Mouse (Mus musculus) forebrain, embryonic 14.5 days (tissue): ENCODE results near the gene Snx21. TPM values are rescaled to one million over a fixed set of nuclear protein-coding genes. Genes with fewer than 3 reads are reported as not detected.

Experiments
- ATAC-seq: fragments of 200-750 bp; cut with Nextera tagmentation; 2 replicates; pipeline ENCODE4 v1.8.0; 2017; ENCODE audit warnings: mild to moderate bottlenecking, moderate library complexity
- DNase-seq: peaks from one replicate; pipeline ENCODE4 v3.0.0-alpha.2; 2015; ENCODE audit warnings: low spot score
- H3K27ac ChIP-seq: fragments of 300-500 bp; sonication (generic); 2 replicates; pipeline ENCODE4 v1.5.1; 2014; ENCODE audit warnings: low read depth, mild to moderate bottlenecking, control low read depth, low read length, moderate library complexity
- H3K27me3 ChIP-seq: fragments of 300-500 bp; sonication (generic); replicated peaks from 2 replicates; pipeline ENCODE4 v1.6.1; 2014; ENCODE audit warnings: low read length, control low read depth, mixed read lengths; ENCODE audit not compliant: control insufficient read depth, insufficient read depth
- H3K36me3 ChIP-seq: fragments of 300-500 bp; sonication (generic); 2 replicates; pipeline ENCODE4 v1.6.1; 2014; ENCODE audit warnings: low read length, control low read depth; ENCODE audit not compliant: control insufficient read depth, insufficient read depth
- H3K4me1 ChIP-seq: fragments of 300-500 bp; sonication (generic); 2 replicates; pipeline ENCODE4 v1.6.1; 2014; ENCODE audit warnings: antibody characterized with exemption, low read length, control low read depth; ENCODE audit not compliant: control insufficient read depth, insufficient read depth
- H3K4me2 ChIP-seq: fragments of 300-500 bp; sonication (generic); 2 replicates; pipeline ENCODE4 v1.6.1; 2014; ENCODE audit warnings: mild to moderate bottlenecking, control low read depth, low read length
- H3K4me3 ChIP-seq: fragments of 300-500 bp; sonication (generic); 2 replicates; pipeline ENCODE4 v1.5.1; 2014; ENCODE audit warnings: low read depth, low read length, control low read depth
- H3K9ac ChIP-seq: fragments of 300-500 bp; sonication (generic); 2 replicates; pipeline ENCODE4 v1.6.1; 2014; ENCODE audit warnings: mild to moderate bottlenecking, low read length, control low read depth, moderate library complexity
- H3K9me3 ChIP-seq: fragments of 300-500 bp; sonication (generic); replicated peaks from 2 replicates; pipeline ENCODE4 v1.6.1; 2016; ENCODE audit warnings: low read length, control low read depth, mixed read lengths; ENCODE audit not compliant: control insufficient read depth
- WGBS: fragments of 180-500 bp; shearing (Covaris S2); extraction: QIAGEN DNeasy Blood & Tissue Kit; methylation state at CpG from one replicate; pipeline ENCODE4 v1.1.7; 2014; 5-methylcytosine and 5-hydroxymethylcytosine counted together
- polyA plus RNA-seq: library from polyadenylated mRNA; unstranded; fragments of >200 nt; fragmentation: Nextera tagmentation; extraction: Ambion mirVana; gene quantifications from 2 replicates; pipeline ENCODE4 v1.2.1, GENCODE M21; 2014

Snx21 gene
- polyA plus RNA-seq, 1 experiment from 2014 or later: 20.4 TPM

DNA sequence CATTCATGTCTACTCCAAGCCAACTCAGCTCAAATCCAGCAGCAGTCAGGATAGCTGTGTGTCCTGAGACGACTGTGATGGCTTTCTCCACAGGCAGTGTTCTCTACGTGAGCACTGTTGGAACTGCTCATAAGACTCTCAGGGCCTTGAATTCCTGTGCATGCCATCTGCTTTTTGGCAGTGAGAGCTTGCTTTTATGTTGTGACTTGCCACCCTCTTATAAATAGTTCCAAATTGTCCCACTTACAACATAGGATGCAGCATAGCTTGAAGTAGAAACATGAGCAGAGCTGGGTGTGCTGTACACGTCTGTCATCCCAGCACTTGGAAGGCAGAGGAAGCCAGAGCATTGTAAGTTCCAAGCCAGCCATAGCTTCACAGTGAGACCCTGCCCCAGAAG lies 19.8 kb upstream of the Snx21 start:
- H3K9me3 ChIP-seq: no peaks in the 10 kb centered on the region
- WGBS: 79% methylated on average over 3 of the region's 3 CpGs
- H3K27ac ChIP-seq: no peak overlapping the region
- ATAC-seq (no peak), DNase-seq (no peak)
- H3K36me3 ChIP-seq: peaks cover 69% of the 10 kb centered on the region
- no peak overlapping the region for H3K4me2 ChIP-seq
- H3K27me3 ChIP-seq: no peaks in the 10 kb centered on the region
- H3K4me1 ChIP-seq: peaks cover 10% of the 10 kb centered on the region; the same call in 1 of the 2 replicates
- H3K4me3 ChIP-seq: no peak overlapping the region
- no peak overlapping the region for H3K9ac ChIP-seq

DNA sequence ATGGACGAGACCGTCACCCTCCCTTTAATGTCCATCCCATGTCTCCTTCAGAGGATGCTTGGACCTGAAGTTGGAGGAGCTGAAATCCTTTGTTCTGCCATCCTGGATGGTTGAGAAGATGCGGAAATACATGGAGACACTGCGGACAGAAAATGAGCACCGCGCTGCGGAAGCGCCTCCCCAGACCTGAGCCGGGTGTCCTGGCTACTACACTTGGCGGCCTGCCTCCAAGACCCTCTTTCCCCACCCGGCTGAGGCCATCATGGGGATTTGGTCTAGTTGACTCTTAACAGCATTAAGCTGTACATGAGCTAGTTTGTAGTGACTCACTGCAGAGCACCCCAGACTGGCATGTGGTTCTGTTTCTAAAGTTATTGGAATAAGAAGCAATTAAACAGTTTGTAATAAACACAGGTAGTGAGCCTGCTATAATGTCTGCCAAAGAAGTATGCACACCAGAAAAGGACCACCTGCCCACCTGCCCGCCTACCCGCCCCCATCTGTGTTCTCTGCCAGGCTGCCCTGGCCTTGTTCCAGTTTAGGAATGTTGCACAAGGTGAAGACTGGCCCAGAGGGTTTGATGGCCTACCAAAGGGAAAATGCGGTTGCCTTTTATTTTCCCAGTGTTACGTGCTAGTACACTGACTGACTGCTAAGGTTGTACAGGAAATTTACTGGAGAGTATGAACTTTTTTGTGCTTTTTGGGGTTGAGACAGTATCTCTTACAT lies 17.6 kb upstream of the Snx21 start:
- ATAC-seq: no peak
- peaks cover 61% of the 10 kb centered on the region for H3K36me3 ChIP-seq
- 91% methylated on average over 15 of the region's 15 CpGs for WGBS

DNA sequence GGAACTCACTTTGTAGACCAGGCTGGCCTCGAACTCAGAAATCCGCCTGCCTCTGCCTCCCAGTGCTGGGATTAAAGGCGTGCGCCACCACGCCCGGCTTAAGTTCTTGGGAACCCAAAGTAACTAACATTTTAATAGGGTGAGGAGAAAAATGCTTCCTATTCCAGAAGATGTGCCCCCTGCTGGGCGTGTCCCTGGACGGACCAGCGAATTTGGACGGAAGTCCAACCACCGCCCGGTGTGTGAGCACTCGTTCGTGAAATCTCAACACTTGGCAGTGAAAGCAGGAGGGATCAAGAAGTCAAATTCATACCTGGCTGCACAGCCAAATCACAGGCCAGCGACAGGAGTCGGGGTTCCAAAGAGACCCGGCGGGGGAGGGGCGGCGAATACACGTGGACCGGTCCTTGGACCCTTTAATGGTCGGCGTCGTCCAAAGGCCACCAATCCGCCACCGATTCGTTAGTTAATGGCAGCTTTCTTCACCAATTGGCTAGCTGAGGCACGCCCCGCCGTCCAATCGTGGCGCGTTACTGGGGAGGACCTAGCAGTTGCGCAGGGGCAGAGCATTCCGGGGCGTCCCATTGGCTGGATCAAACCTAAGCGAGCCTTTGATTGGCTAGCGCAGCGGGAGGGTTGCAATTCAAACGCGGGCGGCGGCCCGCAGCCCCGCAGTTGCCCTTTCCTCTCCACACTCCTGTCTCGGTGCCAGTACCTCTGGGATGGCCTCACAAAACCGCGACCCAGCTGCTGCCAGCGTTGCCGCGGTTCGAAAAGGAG lies 16.2 kb upstream of the Snx21 start, which contains the start of gene Ube2c:
Gene Ube2c (plus strand): TSS at position 641 of the 780 bp plus-strand sequence.
- Histone ChIP-seq H3K9me3 (no peaks in the 10 kb centered on the region), H3K4me2 (peak within 1 kb of the TSS; percentile 90), H3K27ac (no peak within 1 kb of the TSS; the same call in 1 of the 2 replicates), H3K36me3 (peaks cover 53% of the 10 kb centered on the region), H3K4me3 (peak within 1 kb of the TSS; percentile 64), H3K27me3 (no peaks in the 10 kb centered on the region), H3K9ac (peak within 1 kb of the TSS; percentile 74), H3K4me1 (peaks cover 20% of the 10 kb centered on the region)
- DNase-seq: peak; percentile 100
- ATAC-seq: peak; percentile 100
- 3% methylated on average over 53 of the region's 53 CpGs for WGBS

More for the DNA sequence above, 17.6 kb upstream of the Snx21 start:
- Histone ChIP-seq H3K4me2 (no peak overlapping the region), H3K4me1 (peaks cover 20% of the 10 kb centered on the region), H3K27ac (no peak overlapping the region), H3K4me3 (no peak overlapping the region), H3K9me3 (no peaks in the 10 kb centered on the region), H3K9ac (no peak overlapping the region), H3K27me3 (no peaks in the 10 kb centered on the region)
- DNase-seq: no peak

DNA sequence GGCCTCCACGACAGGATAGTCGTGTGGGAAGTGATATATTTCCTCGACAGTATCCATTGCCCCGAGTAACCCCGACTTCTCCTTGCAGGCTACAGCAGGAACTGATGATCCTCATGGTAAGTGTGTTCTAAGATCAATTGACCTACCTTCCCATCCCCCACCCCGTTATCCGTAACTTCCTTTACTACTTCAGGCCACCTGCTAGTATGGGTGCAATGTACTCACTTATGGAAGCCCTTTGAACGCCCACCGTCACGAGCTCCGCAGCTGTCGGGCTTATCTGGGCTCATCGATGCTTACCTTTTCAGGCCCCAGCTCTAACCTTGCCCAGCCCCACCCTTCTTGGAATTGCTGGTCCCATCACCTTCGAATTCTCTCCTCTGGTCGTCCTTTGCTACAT lies 15.3 kb upstream of the Snx21 start:
- Histone ChIP-seq H3K36me3 (peaks cover 46% of the 10 kb centered on the region), H3K9me3 (no peaks in the 10 kb centered on the region), H3K9ac (peak overlapping the region; percentile 74), H3K27ac (no peak overlapping the region; the same call in 1 of the 2 replicates), H3K4me1 (peaks cover 20% of the 10 kb centered on the region), H3K4me2 (peak overlapping the region; percentile 90), H3K4me3 (peak overlapping the region; percentile 64), H3K27me3 (no peaks in the 10 kb centered on the region)
- ATAC-seq: no peak
- WGBS: 2% methylated on average over 15 of the region's 15 CpGs
- no peak for DNase-seq

DNA sequence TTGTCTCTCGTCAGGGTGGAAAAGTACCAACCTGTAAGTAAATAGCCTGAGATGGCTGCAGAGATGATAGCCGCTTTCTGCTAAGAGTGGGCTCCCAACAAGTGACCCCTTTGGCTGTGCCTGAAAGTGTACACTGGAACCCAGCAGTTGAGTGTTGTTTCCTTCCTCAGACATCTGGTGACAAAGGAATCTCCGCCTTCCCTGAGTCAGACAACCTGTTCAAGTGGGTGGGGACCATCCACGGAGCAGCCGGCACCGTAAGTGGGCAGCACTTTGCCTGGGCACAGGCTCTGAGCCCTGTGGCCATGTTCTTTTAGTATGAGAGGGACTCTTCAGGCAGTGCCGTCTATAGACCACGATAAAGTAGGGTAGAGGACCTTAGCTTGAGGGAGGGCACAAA lies 14.5 kb upstream of the Snx21 start:
- H3K4me2 ChIP-seq: peak overlapping the region; percentile 90
- H3K4me1 ChIP-seq: peaks cover 20% of the 10 kb centered on the region
- H3K27me3 ChIP-seq: no peaks in the 10 kb centered on the region
- H3K9me3 ChIP-seq: no peaks in the 10 kb centered on the region
- peak overlapping the region; percentile 74 for H3K9ac ChIP-seq
- H3K36me3 ChIP-seq: peaks cover 37% of the 10 kb centered on the region
- no peak overlapping the region for H3K27ac ChIP-seq
- ATAC-seq (no peak), DNase-seq (no peak)
- H3K4me3 ChIP-seq: peak overlapping the region; percentile 64
- WGBS: 77% methylated on average over 8 of the region's 8 CpGs

DNA sequence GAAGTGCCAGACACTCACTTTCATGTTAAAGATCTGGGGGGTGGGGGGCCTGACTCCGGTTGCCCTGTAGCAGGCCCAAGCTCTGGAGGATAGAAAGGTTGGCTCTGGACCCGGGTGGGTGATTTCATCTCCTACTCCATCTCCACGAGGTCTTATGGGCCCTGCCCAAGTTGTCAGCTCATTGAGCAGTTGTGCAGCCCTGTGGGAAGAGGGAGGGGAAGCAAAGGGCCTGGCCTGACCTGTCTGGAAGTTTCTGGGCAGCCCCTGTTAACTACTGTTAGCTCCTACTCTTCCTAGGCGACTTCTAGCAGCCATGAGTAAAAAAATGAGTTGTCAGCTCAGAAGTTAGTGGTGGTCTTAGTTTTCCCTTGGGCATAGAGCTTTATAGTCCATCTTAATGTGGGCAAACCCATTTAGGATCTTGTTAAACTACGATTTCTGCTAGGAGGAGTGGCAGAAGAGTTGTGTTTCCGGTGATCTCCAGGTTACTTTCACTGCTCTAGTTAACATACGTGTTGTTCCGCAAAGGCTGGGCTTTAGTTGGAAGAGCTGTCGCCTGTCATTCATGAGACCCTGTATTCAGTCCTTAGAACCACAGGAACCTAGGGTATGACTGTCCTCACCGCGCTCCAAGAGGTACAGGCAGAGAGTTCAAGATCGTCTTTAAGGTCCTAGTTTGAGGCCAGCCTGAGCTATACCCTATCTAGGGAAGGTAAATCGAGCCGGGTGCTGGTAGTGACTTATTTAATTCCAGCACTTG lies 12.2 kb upstream of the Snx21 start:
- ATAC-seq (no peak), DNase-seq (no peak)
- H3K4me1 ChIP-seq: peaks cover 20% of the 10 kb centered on the region
- no peaks in the 10 kb centered on the region for H3K27me3 ChIP-seq
- 78% methylated on average over 14 of the region's 14 CpGs for WGBS
- H3K9me3 ChIP-seq: no peaks in the 10 kb centered on the region
- H3K27ac ChIP-seq: no peak overlapping the region
- no peak overlapping the region for H3K4me2 ChIP-seq
- no peak overlapping the region for H3K4me3 ChIP-seq
- H3K9ac ChIP-seq: no peak overlapping the region
- H3K36me3 ChIP-seq: peaks cover 15% of the 10 kb centered on the region

DNA sequence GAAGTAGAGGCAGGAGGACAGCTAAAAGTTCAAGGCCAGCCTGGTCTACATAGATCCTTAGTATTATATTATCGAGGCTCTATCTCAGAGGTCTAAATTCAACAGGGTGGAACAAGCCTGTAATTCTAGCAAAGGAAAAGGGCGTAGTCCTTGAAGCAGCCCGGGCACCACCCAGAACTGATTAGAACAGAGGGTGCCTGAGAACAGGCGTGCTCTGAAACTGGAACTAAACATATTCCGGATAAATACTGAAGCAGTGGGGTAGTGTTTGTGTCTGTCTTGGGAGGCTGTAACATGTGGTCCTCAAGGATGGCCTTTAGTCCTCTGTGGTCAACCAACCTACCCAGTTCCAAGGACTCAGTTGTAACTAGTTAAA lies 11.6 kb upstream of the Snx21 start:
- no peaks in the 10 kb centered on the region for H3K27me3 ChIP-seq
- H3K36me3 ChIP-seq: peaks cover 15% of the 10 kb centered on the region
- no peak overlapping the region for H3K9ac ChIP-seq
- no peaks in the 10 kb centered on the region for H3K9me3 ChIP-seq
- H3K4me2 ChIP-seq: no peak overlapping the region
- no peak for ATAC-seq
- no peak overlapping the region for H3K27ac ChIP-seq
- 88% methylated on average over 5 of the region's 5 CpGs for WGBS
- H3K4me3 ChIP-seq: no peak overlapping the region
- H3K4me1 ChIP-seq: peaks cover 20% of the 10 kb centered on the region
- DNase-seq: no peak

DNA sequence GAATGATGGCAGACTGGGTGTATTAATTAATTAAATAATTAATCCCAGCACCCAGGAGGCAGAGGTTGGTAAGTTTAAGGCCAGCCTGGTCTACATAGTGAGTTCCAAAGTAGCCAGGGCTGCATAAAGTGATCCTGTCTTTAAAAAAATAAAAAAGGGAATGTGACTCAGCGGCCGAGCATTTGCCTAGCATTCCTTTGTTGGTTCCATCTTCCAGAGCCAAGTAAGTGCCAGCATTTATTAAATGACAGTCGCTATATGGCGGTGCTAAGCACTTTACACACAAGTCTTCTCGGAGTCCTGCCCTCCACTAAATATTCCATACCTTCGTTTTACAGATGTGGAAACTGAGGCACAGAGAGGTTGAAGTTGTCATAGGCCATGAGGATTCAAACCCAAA lies 9.5 kb upstream of the Snx21 start:
- WGBS: 92% methylated on average over 6 of the region's 6 CpGs
- Histone ChIP-seq H3K4me2 (no peak overlapping the region), H3K9ac (no peak overlapping the region), H3K4me1 (peaks cover 8% of the 10 kb centered on the region), H3K27ac (no peak overlapping the region), H3K36me3 (peaks cover 15% of the 10 kb centered on the region), H3K9me3 (no peaks in the 10 kb centered on the region), H3K4me3 (no peak overlapping the region), H3K27me3 (no peaks in the 10 kb centered on the region)
- no peak for DNase-seq
- ATAC-seq: no peak
